Comparison of ENCODE assay signal across 8 mouse cellular contexts in genomic region chr15:84629680-84630079, GRCm38 (mm10). TPM values are rescaled to one million over a fixed set of nuclear protein-coding genes. Genes with fewer than 3 reads are reported as not detected.
DNase-seq lines count a peak whose midpoint lies in the region; ATAC-seq lines count a peak whose summit lies in the region.

No protein-coding gene starts in this region.

- ATAC-seq in forebrain, embryonic 13.5 days: peak; percentile 60; the same call in 1 of the 2 replicates
- ATAC-seq in limb, embryonic 13.5 days (ENCODE audit: low FRiP score, low read depth): 0 out of 2 replicates have a peak, but pooled peaks have one; percentile 52
- peak; percentile 69 for ATAC-seq in neural tube, embryonic 15.5 days (ENCODE audit: low FRiP score)

- no peak overlapping the region for H3K4me3 ChIP-seq in forebrain, embryonic 13.5 days
- H3K4me3 ChIP-seq in limb, embryonic 13.5 days: no peak overlapping the region
- no peak overlapping the region for H3K4me3 ChIP-seq in neural tube, embryonic 15.5 days (replicated peaks)

- H3K27me3 ChIP-seq in forebrain, embryonic 13.5 days: 0 out of 2 replicates have a peak, but pooled peaks cover 3% of the 10 kb centered on the region
- H3K27me3 ChIP-seq in limb, embryonic 13.5 days: no peaks in the 10 kb centered on the region; the same call in 1 of the 2 replicates
- peaks cover 10% of the 10 kb centered on the region; the same call in 1 of the 2 replicates for H3K27me3 ChIP-seq in neural tube, embryonic 15.5 days (replicated peaks)

- no peak overlapping the region for H3K27ac ChIP-seq in forebrain, embryonic 13.5 days
- no peak overlapping the region for H3K27ac ChIP-seq in limb, embryonic 13.5 days
- no peak overlapping the region for H3K27ac ChIP-seq in neural tube, embryonic 15.5 days (replicated peaks)

- H3K9ac ChIP-seq in forebrain, embryonic 13.5 days: no peak overlapping the region
- H3K9ac ChIP-seq in limb, embryonic 13.5 days: no peak overlapping the region
- no peak overlapping the region for H3K9ac ChIP-seq in neural tube, embryonic 15.5 days (replicated peaks)

- peaks cover 33% of the 10 kb centered on the region for H3K4me1 ChIP-seq in forebrain, embryonic 13.5 days
- H3K4me1 ChIP-seq in limb, embryonic 13.5 days: peaks cover 14% of the 10 kb centered on the region
- H3K4me1 ChIP-seq in neural tube, embryonic 15.5 days: peaks cover 27% of the 10 kb centered on the region

- no peak overlapping the region for H3K4me2 ChIP-seq in forebrain, embryonic 13.5 days
- H3K4me2 ChIP-seq in limb, embryonic 13.5 days (replicated peaks): no peak overlapping the region
- H3K4me2 ChIP-seq in neural tube, embryonic 15.5 days: no peak overlapping the region

- intact Hi-C loops in gastrocnemius, postnatal 14 days (cut with DNase I; ENCODE audit: low total_unique reads): loop anchor here (5.0 to 10.0 kb wide), 2 partner anchors 367 to 545 kb away; no protein-coding TSS in a partner anchor

- no peaks in the 10 kb centered on the region for H3K9me3 ChIP-seq in forebrain, embryonic 13.5 days (replicated peaks)
- no peaks in the 10 kb centered on the region for H3K9me3 ChIP-seq in limb, embryonic 13.5 days
- H3K9me3 ChIP-seq in neural tube, embryonic 15.5 days (replicated peaks): no peaks in the 10 kb centered on the region

- no peaks in the 10 kb centered on the region for H3K36me3 ChIP-seq in forebrain, embryonic 13.5 days (ENCODE audit: poor library complexity, severe bottlenecking)
- no peaks in the 10 kb centered on the region for H3K36me3 ChIP-seq in limb, embryonic 13.5 days
- no peaks in the 10 kb centered on the region for H3K36me3 ChIP-seq in neural tube, embryonic 15.5 days

- DNase-seq in gastrocnemius, postnatal 14 days: peak; percentile 44
- DNase-seq in gastrocnemius, adult 18-20 months (ENCODE audit: low spot score): no peak
- DNase-seq in urinary bladder, postnatal 14 days (ENCODE audit: low spot score): peak; percentile 63
- no peak for DNase-seq in urinary bladder, adult 2 months (ENCODE audit: low spot score)
- no peak for DNase-seq in Muller cell, postnatal 12 days (ENCODE audit: inconsistent ontology term)

- WGBS in forebrain, embryonic 13.5 days: 12% methylated on average over 3 of the region's 3 CpGs
- WGBS in limb, embryonic 13.5 days: 20% methylated on average over 3 of the region's 3 CpGs
- WGBS in neural tube, embryonic 15.5 days: 19% methylated on average over 3 of the region's 3 CpGs

RNA-seq across cellular contexts. Expression of gene Prr5, which starts 39.7 kb away (rescaled TPM):
- total RNA-seq in gastrocnemius, postnatal 14 days (2021): 1 to 10 TPM; 7.3 to 8.5 TPM
- total RNA-seq in gastrocnemius, adult 18-20 months (2021): 1 to 10 TPM; 2.4 to 3.2 TPM
- 9.1 and 9.4 TPM in 2 replicates for polyA plus RNA-seq in urinary bladder, adult 2 months (2012; rRNA removed)
- polyA plus RNA-seq in forebrain, embryonic 13.5 days (2015; fragmentation: Nextera tagmentation; extraction: Ambion mirVana): 7.0 and 8.0 TPM in 2 replicates
- 31.1 and 31.8 TPM in 2 replicates for polyA plus RNA-seq in limb, embryonic 13.5 days (2015; fragmentation: Nextera tagmentation; extraction: Ambion mirVana)
- 29.3 and 33.6 TPM in 2 replicates for polyA plus RNA-seq in neural tube, embryonic 15.5 days (2015; fragmentation: Nextera tagmentation; extraction: Ambion mirVana)

Comparison
In these comparisons a context has a peak if more than half of its experiments do, and no peak if none do; other contexts are left out.
1. DNase-seq: peak in gastrocnemius, postnatal 14 days (single experiment) and urinary bladder, postnatal 14 days (single experiment); none in gastrocnemius, adult 18-20 months (single experiment), urinary bladder, adult 2 months (single experiment) and Muller cell, postnatal 12 days (single experiment).
2. Peak in every context shown above with its lines, with median percentiles within 50 percentile points of each other: ATAC-seq.